Mouse (Mus musculus): Measurements from ENCODE around the gene Trpv6.

Gene Trpv6

GRCm38 (mm10) chr6:41636178-41636577 is at the start of gene Trpv6:
Gene Trpv6 (minus strand): TSS chr6:41636405.
- DNase-seq (ENCODE audit: low spot score in 2 of 2): no peak

GRCm38 (mm10) chr6:41685596-41685995 is 49.4 kb upstream of the Trpv6 start:
- no peak for DNase-seq (ENCODE audit: low spot score in 2 of 2)

GRCm38 (mm10) chr6:41684911-41685310 is 48.7 kb upstream of the Trpv6 start:
- DNase-seq (ENCODE audit: low spot score in 2 of 2): no peak

GRCm38 (mm10) chr6:41684131-41684530 is 47.9 kb upstream of the Trpv6 start, which contains the start of gene Llcfc1:
Gene Llcfc1 (plus strand): TSS chr6:41684431.
- DNase-seq (ENCODE audit: low spot score in 2 of 2): no peak

GRCm38 (mm10) chr6:41681656-41682055 is 45.5 kb upstream of the Trpv6 start:
- DNase-seq (ENCODE audit: low spot score in 2 of 2): no peak

GRCm38 (mm10) chr6:41680669-41681068 is 44.5 kb upstream of the Trpv6 start, which contains the start of gene Trpv5:
Gene Trpv5 (minus strand): TSS chr6:41680769.
- DNase-seq (ENCODE audit: low spot score in 2 of 2): no peak

- no peak for DNase-seq (ENCODE audit: low spot score in 2 of 2)
These were observed 40.3 kb upstream of the Trpv6 start for GRCm38 (mm10) chr6:41676530-41676929.

- no peak for DNase-seq (ENCODE audit: low spot score in 2 of 2)
These were observed 26.1 kb upstream of the Trpv6 start for GRCm38 (mm10) chr6:41662320-41662719.

GRCm38 (mm10) chr6:41658487-41658886 is 22.3 kb upstream of the Trpv6 start:
- no peak for DNase-seq (ENCODE audit: low spot score in 2 of 2)

- no peak for DNase-seq (ENCODE audit: low spot score in 2 of 2)
These were observed 18.4 kb upstream of the Trpv6 start for GRCm38 (mm10) chr6:41654648-41655047.

GRCm38 (mm10) chr6:41653173-41653572 is 17.0 kb upstream of the Trpv6 start:
- DNase-seq (ENCODE audit: low spot score in 2 of 2): no peak

- DNase-seq (ENCODE audit: low spot score in 2 of 2): no peak
These were observed 10.5 kb upstream of the Trpv6 start for GRCm38 (mm10) chr6:41646672-41647071.

GRCm38 (mm10) chr6:41646220-41646619 is 10.0 kb upstream of the Trpv6 start:
- DNase-seq (ENCODE audit: low spot score in 2 of 2): no peak

- no peak for DNase-seq (ENCODE audit: low spot score in 2 of 2)
These were observed 7.0 kb upstream of the Trpv6 start for GRCm38 (mm10) chr6:41643227-41643626.

- no peak for DNase-seq (ENCODE audit: low spot score in 2 of 2)
These were observed 6.6 kb upstream of the Trpv6 start for GRCm38 (mm10) chr6:41642765-41643164.

- DNase-seq (ENCODE audit: low spot score in 2 of 2): no peak
These were observed 5.1 kb upstream of the Trpv6 start for GRCm38 (mm10) chr6:41641173-41641866.

GRCm38 (mm10) chr6:41640449-41640848 is 4.2 kb upstream of the Trpv6 start:
- no peak for DNase-seq (ENCODE audit: low spot score in 2 of 2)

GRCm38 (mm10) chr6:41637927-41638506 is 1.8 kb upstream of the Trpv6 start:
- no peak for DNase-seq (ENCODE audit: low spot score in 2 of 2)

GRCm38 (mm10) chr6:41637393-41637792 is 1.2 kb upstream of the Trpv6 start:
- DNase-seq (ENCODE audit: low spot score in 2 of 2): no peak

- no peak for DNase-seq (ENCODE audit: low spot score in 2 of 2)
These were observed 994 bp downstream of the Trpv6 start for GRCm38 (mm10) chr6:41635211-41635610.

- DNase-seq (ENCODE audit: low spot score in 2 of 2): no peak
These were observed 4.7 kb downstream of the Trpv6 start for GRCm38 (mm10) chr6:41631549-41631948.

GRCm38 (mm10) chr6:41630791-41631190 is 5.4 kb downstream of the Trpv6 start:
- DNase-seq (ENCODE audit: low spot score in 2 of 2): no peak

- DNase-seq (ENCODE audit: low spot score in 2 of 2): no peak
These were observed 8.0 kb downstream of the Trpv6 start for GRCm38 (mm10) chr6:41628180-41628579.
